Comparison of ENCODE assay signal across 9 mouse cellular contexts in the genomic region with DNA sequence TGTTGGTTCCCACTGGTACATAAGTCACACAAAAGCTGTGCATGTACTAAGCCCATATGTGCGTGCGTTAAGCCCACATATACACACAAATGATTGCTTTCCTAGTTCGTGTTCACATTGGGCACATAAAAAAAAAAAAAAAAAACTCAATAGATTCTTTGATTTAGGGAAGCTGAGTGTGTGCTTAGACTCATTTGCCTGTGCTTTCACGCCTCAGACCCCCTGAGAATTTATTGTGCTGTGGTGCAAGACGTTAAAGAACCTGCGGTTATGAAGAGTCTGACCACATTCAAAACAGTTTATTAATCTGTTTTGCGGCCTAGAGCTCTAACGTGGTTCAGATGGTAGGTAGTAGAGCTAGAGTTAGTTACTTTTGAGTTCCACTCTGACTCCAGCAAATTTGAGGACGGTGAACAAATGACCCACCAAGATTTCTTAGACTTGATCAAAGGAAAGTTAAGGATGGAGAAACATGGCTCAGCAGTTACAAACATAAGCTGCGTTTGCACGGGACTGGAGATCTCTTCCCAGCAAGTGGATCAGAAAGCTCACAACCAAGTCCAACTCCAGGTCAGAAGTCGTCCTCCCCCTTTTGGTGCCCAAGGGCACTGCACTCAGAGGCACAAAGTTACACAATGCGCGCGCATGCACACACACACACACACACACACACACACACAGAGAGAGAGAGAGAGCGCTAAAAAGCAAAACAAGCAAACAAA. TPM values are rescaled to one million over a fixed set of nuclear protein-coding genes. Genes with fewer than 3 reads are reported as not detected.
DNase-seq lines count a peak whose midpoint lies in the region; ATAC-seq lines count a peak whose summit lies in the region.
"Had no signal": no experiment of that assay in that cellular context is flagged by ENCODE, and none has a peak within 500 bp of the region (broad histone marks: within the 10 kb centered on the region; RNA-seq: fewer than 3 reads in every experiment).

No protein-coding gene starts in this region.

- 89% methylated on average over 16 of the region's 16 CpGs for WGBS in kidney, embryonic 15.5 days
- WGBS in hindbrain, embryonic 15.5 days = 81% methylated on average over 16 of the region's 16 CpGs
- 82% methylated on average over 16 of the region's 16 CpGs for WGBS in midbrain, embryonic 16.5 days

- H3K27me3 ChIP-seq in kidney, embryonic 15.5 days = no peaks in the 10 kb centered on the region
- no peaks in the 10 kb centered on the region for H3K27me3 ChIP-seq in hindbrain, embryonic 15.5 days
- no peaks in the 10 kb centered on the region for H3K27me3 ChIP-seq in midbrain, embryonic 16.5 days (ENCODE audit: control insufficient read depth, insufficient read depth, low read depth, low read length)
- H3K27me3 ChIP-seq: megakaryocyte, embryonic 14.5 days had no signal

- H3K4me1 ChIP-seq in kidney, embryonic 15.5 days = peaks cover 21% of the 10 kb centered on the region
- H3K4me1 ChIP-seq in hindbrain, embryonic 15.5 days (replicated peaks) = peaks cover 28% of the 10 kb centered on the region
- H3K4me1 ChIP-seq in midbrain, embryonic 16.5 days (ENCODE audit: control insufficient read depth, insufficient read depth, low read length) = peaks cover 16% of the 10 kb centered on the region; the same call in 1 of the 2 replicates

- H3K9ac ChIP-seq in kidney, embryonic 15.5 days = no peak overlapping the region
- H3K9ac ChIP-seq in hindbrain, embryonic 15.5 days = no peak overlapping the region
- no peak overlapping the region; the same call in 1 of the 2 replicates for H3K9ac ChIP-seq in midbrain, embryonic 16.5 days (ENCODE audit: low read depth, low read length)

- H3K36me3 ChIP-seq in kidney, embryonic 15.5 days = no peaks in the 10 kb centered on the region
- no peaks in the 10 kb centered on the region for H3K36me3 ChIP-seq in hindbrain, embryonic 15.5 days
- no peaks in the 10 kb centered on the region for H3K36me3 ChIP-seq in midbrain, embryonic 16.5 days (ENCODE audit: control insufficient read depth, insufficient read depth, low read length)

- peak overlapping the region; percentile 90 for H3K27ac ChIP-seq in kidney, embryonic 15.5 days
- H3K27ac ChIP-seq in hindbrain, embryonic 15.5 days (replicated peaks) = peak overlapping the region; percentile 80
- H3K27ac ChIP-seq in midbrain, embryonic 16.5 days (ENCODE audit: low read length) = no peak overlapping the region

- peak overlapping the region; percentile 91 for H3K4me3 ChIP-seq in kidney, embryonic 15.5 days (replicated peaks)
- peak overlapping the region; percentile 89 for H3K4me3 ChIP-seq in hindbrain, embryonic 15.5 days
- H3K4me3 ChIP-seq in midbrain, embryonic 16.5 days (ENCODE audit: low read depth, low read length) = no peak overlapping the region; the same call in 1 of the 2 replicates

- no peak for DNase-seq in kidney, postnatal 10 days
- DNase-seq in adipocyte (ENCODE audit: low spot score) = peak; percentile 31
- DNase-seq in right cerebral cortex, postnatal 10 days (ENCODE audit: low spot score in 2 of 2) = no peak
- DNase-seq in layer of hippocampus, adult 18-20 months (ENCODE audit: low spot score in 2 of 2) = no peak
- DNase-seq in layer of hippocampus, adult 8-10 months (ENCODE audit: low spot score in 2 of 2) = no peak

- no peaks in the 10 kb centered on the region for H3K9me3 ChIP-seq in kidney, embryonic 15.5 days (replicated peaks)
- H3K9me3 ChIP-seq in hindbrain, embryonic 15.5 days = no peaks in the 10 kb centered on the region
- no peaks in the 10 kb centered on the region for H3K9me3 ChIP-seq in midbrain, embryonic 16.5 days (replicated peaks; ENCODE audit: control insufficient read depth, low read length, poor library complexity, severe bottlenecking)
- H3K9me3 ChIP-seq: megakaryocyte, embryonic 14.5 days had no signal

- H3K4me2 ChIP-seq in kidney, embryonic 15.5 days = peak overlapping the region; percentile 83
- H3K4me2 ChIP-seq in hindbrain, embryonic 15.5 days = peak overlapping the region; percentile 80
- peak overlapping the region; percentile 82 for H3K4me2 ChIP-seq in midbrain, embryonic 16.5 days (ENCODE audit: low read length)

- ATAC-seq in kidney, embryonic 15.5 days (replicated peaks; ENCODE audit: low FRiP score) = no peak
- ATAC-seq in hindbrain, embryonic 15.5 days (ENCODE audit: low FRiP score, low read depth) = no peak
- no peak for ATAC-seq in midbrain, embryonic 16.5 days

RNA-seq across cellular contexts. Expression of a gene that starts 1.2 kb away (rescaled TPM):
- 3.8 and 4.8 TPM in 2 replicates for polyA plus RNA-seq in kidney, embryonic 15.5 days (2015; fragmentation: Nextera tagmentation; extraction: Ambion mirVana)
- polyA plus RNA-seq in hindbrain, embryonic 15.5 days (2015; fragmentation: Nextera tagmentation; extraction: Ambion mirVana) = 7.1 and 7.8 TPM in 2 replicates
- 6.4 and 6.9 TPM in 2 replicates for polyA plus RNA-seq in midbrain, embryonic 16.5 days (2015; fragmentation: Nextera tagmentation; extraction: Ambion mirVana)
- 10 to 100 TPM; 23.9 to 24.1 TPM for total RNA-seq in layer of hippocampus, adult 18-20 months (2021)
- total RNA-seq in layer of hippocampus, adult 8-10 months (2022) = 10 to 100 TPM; 20.8 to 31.5 (median 27.1) TPM

RNA-seq across cellular contexts. Expression of a gene that starts 22.4 kb away (rescaled TPM):
- 168 and 181 TPM in 2 replicates for polyA plus RNA-seq in kidney, embryonic 15.5 days (2015; fragmentation: Nextera tagmentation; extraction: Ambion mirVana)
- polyA plus RNA-seq in hindbrain, embryonic 15.5 days (2015; fragmentation: Nextera tagmentation; extraction: Ambion mirVana) = 145 and 146 TPM in 2 replicates
- 148 and 157 TPM in 2 replicates for polyA plus RNA-seq in midbrain, embryonic 16.5 days (2015; fragmentation: Nextera tagmentation; extraction: Ambion mirVana)
- 10 to 100 TPM; 84.8 TPM for total RNA-seq in layer of hippocampus, adult 18-20 months (2021)
- 10 to 100 TPM; 72.5 to 88.1 (median 80.6) TPM for total RNA-seq in layer of hippocampus, adult 8-10 months (2022)
